Mouse (Mus musculus) midbrain, embryonic 14.5 days (tissue): ENCODE results near the gene Lmln. TPM values are rescaled to one million over a fixed set of nuclear protein-coding genes. Genes with fewer than 3 reads are reported as not detected.

Source experiments
- ATAC-seq: fragments of 200-750 bp; cut with Nextera tagmentation; 2 replicates; pipeline ENCODE4 v1.8.0; 2017; ENCODE audit warnings: moderate number of reproducible peaks, moderate library complexity; ENCODE audit not compliant: low FRiP score, low TSS enrichment
- DNase-seq: peaks from one replicate; pipeline ENCODE4 v3.0.0-alpha.2; 2015
- H3K27ac ChIP-seq: fragments of 300-500 bp; sonication (generic); replicated peaks from 2 replicates; pipeline ENCODE4 v1.5.1; 2014; ENCODE audit warnings: mild to moderate bottlenecking, low read depth, low read length, moderate library complexity
- H3K27me3 ChIP-seq: fragments of 300-500 bp; sonication (generic); 2 replicates; pipeline ENCODE4 v1.6.1; 2014; ENCODE audit warnings: low read length, control low read depth, mixed read lengths; ENCODE audit not compliant: control insufficient read depth, insufficient read depth
- H3K36me3 ChIP-seq: fragments of 300-500 bp; sonication (generic); 2 replicates; pipeline ENCODE4 v1.6.1; 2014; ENCODE audit warnings: low read length, control low read depth; ENCODE audit not compliant: control insufficient read depth, insufficient read depth
- H3K4me1 ChIP-seq: fragments of 300-500 bp; sonication (generic); 2 replicates; pipeline ENCODE4 v1.6.1; 2014; ENCODE audit warnings: mild to moderate bottlenecking, antibody characterized with exemption, low read length, control low read depth; ENCODE audit not compliant: control insufficient read depth, insufficient read depth
- H3K4me2 ChIP-seq: fragments of 300-500 bp; sonication (generic); 2 replicates; pipeline ENCODE4 v1.6.1; 2014; ENCODE audit warnings: mild to moderate bottlenecking, low read length, moderate library complexity
- H3K4me3 ChIP-seq: fragments of 300-500 bp; sonication (generic); replicated peaks from 2 replicates; pipeline ENCODE4 v1.5.1; 2014; ENCODE audit warnings: low read depth, low read length
- H3K9ac ChIP-seq: fragments of 300-500 bp; sonication (generic); replicated peaks from 2 replicates; pipeline ENCODE4 v1.6.1; 2014; ENCODE audit warnings: mild to moderate bottlenecking, low read length, moderate library complexity
- H3K9me3 ChIP-seq: fragments of 300-500 bp; sonication (generic); 2 replicates; pipeline ENCODE4 v1.6.1; 2016; ENCODE audit warnings: low read length, control low read depth, mixed read lengths; ENCODE audit not compliant: control insufficient read depth
- WGBS: fragments of 180-500 bp; shearing (Covaris S2); extraction: QIAGEN DNeasy Blood & Tissue Kit; methylation state at CpG from one replicate; pipeline ENCODE4 v1.1.7; 2014; 5-methylcytosine and 5-hydroxymethylcytosine counted together
- polyA plus RNA-seq: library from polyadenylated mRNA; unstranded; fragments of >200 nt; fragmentation: Nextera tagmentation; extraction: Ambion mirVana; gene quantifications from 2 replicates; pipeline ENCODE4 v1.2.1, GENCODE M21; 2014

Lmln gene
- 2.9 and 3.2 TPM in 2 replicates for polyA plus RNA-seq

GRCm38 (mm10) chr16:33062024-33062681 lies at the start of gene Lmln:
Gene Lmln, plus strand, starts transcription at chr16:33062521.
- Histone ChIP-seq H3K27ac (peak within 1 kb of the TSS; percentile 78), H3K36me3 (peaks cover 42% of the 10 kb centered on the region), H3K4me1 (peaks cover 24% of the 10 kb centered on the region), H3K27me3 (no peaks in the 10 kb centered on the region), H3K4me2 (peak within 1 kb of the TSS; percentile 86), H3K4me3 (peak within 1 kb of the TSS; percentile 86), H3K9ac (peak within 1 kb of the TSS; percentile 74), H3K9me3 (no peaks in the 10 kb centered on the region)
- DNase-seq (peak; percentile 97), ATAC-seq (peak; percentile 97)
- under 1% methylated on average over 64 of the region's 64 CpGs for WGBS

GRCm38 (mm10) chr16:33013801-33014200 lies 48.5 kb upstream of the Lmln start:
- Histone ChIP-seq H3K9ac (no peak overlapping the region), H3K36me3 (peaks cover 73% of the 10 kb centered on the region), H3K4me1 (no peaks in the 10 kb centered on the region), H3K9me3 (no peaks in the 10 kb centered on the region), H3K27me3 (no peaks in the 10 kb centered on the region), H3K4me3 (no peak overlapping the region), H3K4me2 (no peak overlapping the region), H3K27ac (no peak overlapping the region)
- WGBS, result 95% methylated on average over 5 of the region's 5 CpGs
- DNase-seq (no peak), ATAC-seq (no peak)

- Histone ChIP-seq H3K4me2 (no peak overlapping the region), H3K4me3 (no peak overlapping the region), H3K27ac (no peak overlapping the region), H3K9me3 (no peaks in the 10 kb centered on the region), H3K27me3 (no peaks in the 10 kb centered on the region), H3K4me1 (no peaks in the 10 kb centered on the region), H3K9ac (no peak overlapping the region), H3K36me3 (peaks cover 61% of the 10 kb centered on the region)
- 100% methylated on average over 1 of the region's 1 CpGs for whole genome bisulfite sequencing
- DNase-seq (no peak), ATAC-seq (no peak)
Measured at GRCm38 (mm10) chr16:33014921-33015320, 47.4 kb upstream of the Lmln start.

- DNase-seq (no peak), ATAC-seq (no peak)
- Histone ChIP-seq H3K27me3 (no peaks in the 10 kb centered on the region), H3K9ac (no peak overlapping the region), H3K4me1 (no peaks in the 10 kb centered on the region), H3K4me2 (no peak overlapping the region), H3K9me3 (no peaks in the 10 kb centered on the region), H3K4me3 (no peak overlapping the region), H3K36me3 (peaks cover 56% of the 10 kb centered on the region), H3K27ac (no peak overlapping the region)
- WGBS, result 98% methylated on average over 3 of the region's 3 CpGs
Measured at GRCm38 (mm10) chr16:33015396-33015907, 46.9 kb upstream of the Lmln start.

GRCm38 (mm10) chr16:33015986-33016385 lies 46.3 kb upstream of the Lmln start:
- H3K9ac ChIP-seq, result no peak overlapping the region
- peaks cover 51% of the 10 kb centered on the region for H3K36me3 ChIP-seq
- H3K4me2 ChIP-seq, result no peak overlapping the region
- DNase-seq (no peak), ATAC-seq (no peak)
- no peaks in the 10 kb centered on the region for H3K9me3 ChIP-seq
- H3K27ac ChIP-seq, result no peak overlapping the region
- no peaks in the 10 kb centered on the region for H3K27me3 ChIP-seq
- no peaks in the 10 kb centered on the region for H3K4me1 ChIP-seq
- WGBS, result 89% methylated on average over 2 of the region's 2 CpGs
- H3K4me3 ChIP-seq, result no peak overlapping the region

- Histone ChIP-seq H3K4me1 (no peaks in the 10 kb centered on the region), H3K27me3 (no peaks in the 10 kb centered on the region), H3K4me2 (no peak overlapping the region), H3K36me3 (peaks cover 34% of the 10 kb centered on the region), H3K4me3 (no peak overlapping the region), H3K9me3 (no peaks in the 10 kb centered on the region), H3K27ac (no peak overlapping the region), H3K9ac (no peak overlapping the region)
- WGBS, result 94% methylated on average over 5 of the region's 5 CpGs
- DNase-seq (no peak), ATAC-seq (no peak)
Measured at GRCm38 (mm10) chr16:33017677-33018349, 44.5 kb upstream of the Lmln start.

GRCm38 (mm10) chr16:33019117-33019770 lies 43.1 kb upstream of the Lmln start:
- Histone ChIP-seq H3K4me1 (no peaks in the 10 kb centered on the region), H3K4me3 (no peak overlapping the region), H3K4me2 (no peak overlapping the region), H3K27me3 (no peaks in the 10 kb centered on the region), H3K9ac (no peak overlapping the region), H3K27ac (no peak overlapping the region), H3K36me3 (peaks cover 20% of the 10 kb centered on the region), H3K9me3 (no peaks in the 10 kb centered on the region)
- no peak for ATAC-seq
- WGBS, result 76% methylated on average over 21 of the region's 21 CpGs
- DNase-seq, result no peak

- no peak overlapping the region for H3K4me3 ChIP-seq
- H3K4me2 ChIP-seq, result no peak overlapping the region
- no peak for ATAC-seq
- no peak overlapping the region for H3K9ac ChIP-seq
- no peaks in the 10 kb centered on the region for H3K9me3 ChIP-seq
- no peaks in the 10 kb centered on the region for H3K4me1 ChIP-seq
- no peaks in the 10 kb centered on the region for H3K27me3 ChIP-seq
- no peak for DNase-seq
- no peak overlapping the region for H3K27ac ChIP-seq
- peaks cover 8% of the 10 kb centered on the region; the same call in 1 of the 2 replicates for H3K36me3 ChIP-seq
- 90% methylated on average over 3 of the region's 3 CpGs for WGBS
Measured at GRCm38 (mm10) chr16:33021381-33021780, 40.9 kb upstream of the Lmln start.
